Mouse (Mus musculus): ENCODE measurements around the gene Gm17606.
"Not testable (repeated sequence)": the region's sequence is repeated elsewhere in the genome, so short reads cannot be mapped to it uniquely, and the experiment has no call there.

The Gm17606 gene

DNA sequence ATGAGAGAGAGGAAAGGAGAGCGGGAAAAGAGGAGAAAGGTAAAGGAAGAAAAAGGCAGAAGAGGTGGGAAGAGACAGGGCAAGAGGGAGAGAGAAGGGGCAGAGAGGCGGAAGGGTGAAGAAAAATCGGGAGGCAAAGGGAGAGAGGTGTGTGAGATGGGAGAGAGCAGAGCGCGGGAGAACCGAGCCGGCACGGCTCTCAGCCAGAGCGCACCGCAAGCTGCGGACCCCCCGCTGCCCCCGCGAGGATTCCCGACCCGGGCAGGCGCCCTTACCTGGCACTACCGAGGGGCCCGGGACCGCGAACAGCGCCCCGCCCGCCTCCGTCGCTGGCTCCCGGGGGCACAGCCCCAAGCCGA lies at the start of gene Gm17606:
TSS of gene Gm17606 (plus strand) at position 7 of the 359 bp plus-strand sequence.
- DNase-seq (ENCODE audit: low spot score in 2 of 2): no peak

- no peak for DNase-seq (ENCODE audit: low spot score in 2 of 2)
These were observed 49.7 kb upstream of the Gm17606 start for GRCm38 (mm10) chr14:54591056-54591455.

DNA sequence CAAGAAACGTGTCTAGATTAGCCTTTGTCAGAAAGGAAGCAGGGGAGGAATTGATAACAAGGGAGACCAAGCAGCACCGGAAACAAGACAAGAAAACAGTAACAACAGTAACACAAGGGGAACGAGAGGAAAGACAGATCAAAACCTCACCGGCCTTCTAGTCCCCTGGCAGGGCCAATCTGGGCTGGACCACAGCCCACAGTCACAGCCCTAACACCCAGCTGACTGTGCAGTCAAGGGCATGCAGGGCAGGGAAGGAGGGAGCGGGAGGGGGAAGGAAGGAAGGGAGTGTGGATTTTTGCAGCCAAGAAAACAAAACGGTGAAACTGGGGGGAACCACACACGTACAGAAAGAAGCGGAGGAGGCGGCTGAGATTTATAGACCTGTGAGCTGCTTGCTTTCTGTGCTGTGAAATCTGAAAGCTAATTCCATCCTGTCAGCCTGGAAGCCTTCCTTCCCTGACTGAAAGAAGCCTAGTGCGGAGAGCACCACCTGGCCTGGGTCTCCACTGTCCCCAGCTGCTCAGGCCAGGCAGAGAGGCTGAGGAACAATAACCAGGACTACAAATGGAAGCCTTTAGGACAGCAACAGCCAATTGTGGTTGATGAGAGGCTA lies 48.3 kb upstream of the Gm17606 start:
- no peak for DNase-seq (ENCODE audit: low spot score in 2 of 2)

GRCm38 (mm10) chr14:54594055-54594454 lies 46.7 kb upstream of the Gm17606 start:
- DNase-seq (ENCODE audit: low spot score in 2 of 2): no peak

GRCm38 (mm10) chr14:54594631-54595414 lies 45.9 kb upstream of the Gm17606 start:
- DNase-seq (ENCODE audit: low spot score in 2 of 2): no peak

DNA sequence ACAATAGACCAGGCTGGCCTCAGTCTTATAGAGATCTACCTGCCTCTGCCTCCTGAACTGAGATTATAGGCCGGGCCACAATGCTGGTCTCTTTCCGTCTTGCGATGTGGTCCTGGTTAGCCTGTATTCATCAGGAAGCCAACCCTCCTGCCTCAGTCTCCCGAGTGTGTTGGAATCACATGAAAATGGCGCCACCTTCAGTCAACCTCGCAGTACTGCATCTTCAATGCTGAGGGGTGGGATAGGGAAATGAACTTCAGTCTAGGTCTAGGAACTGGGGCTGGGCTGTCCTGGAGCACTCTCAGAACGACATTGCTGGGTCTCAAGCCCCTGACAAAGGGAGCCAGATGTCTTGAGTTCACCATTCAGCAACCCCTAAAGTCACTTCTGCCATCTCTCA lies 43.7 kb upstream of the Gm17606 start:
- DNase-seq (ENCODE audit: low spot score in 2 of 2): no peak

GRCm38 (mm10) chr14:54601601-54602000 lies 39.2 kb upstream of the Gm17606 start:
- no peak for DNase-seq (ENCODE audit: low spot score in 2 of 2)

- DNase-seq (ENCODE audit: low spot score in 2 of 2): no peak
These were observed 38.1 kb upstream of the Gm17606 start for GRCm38 (mm10) chr14:54602613-54603012.

DNA sequence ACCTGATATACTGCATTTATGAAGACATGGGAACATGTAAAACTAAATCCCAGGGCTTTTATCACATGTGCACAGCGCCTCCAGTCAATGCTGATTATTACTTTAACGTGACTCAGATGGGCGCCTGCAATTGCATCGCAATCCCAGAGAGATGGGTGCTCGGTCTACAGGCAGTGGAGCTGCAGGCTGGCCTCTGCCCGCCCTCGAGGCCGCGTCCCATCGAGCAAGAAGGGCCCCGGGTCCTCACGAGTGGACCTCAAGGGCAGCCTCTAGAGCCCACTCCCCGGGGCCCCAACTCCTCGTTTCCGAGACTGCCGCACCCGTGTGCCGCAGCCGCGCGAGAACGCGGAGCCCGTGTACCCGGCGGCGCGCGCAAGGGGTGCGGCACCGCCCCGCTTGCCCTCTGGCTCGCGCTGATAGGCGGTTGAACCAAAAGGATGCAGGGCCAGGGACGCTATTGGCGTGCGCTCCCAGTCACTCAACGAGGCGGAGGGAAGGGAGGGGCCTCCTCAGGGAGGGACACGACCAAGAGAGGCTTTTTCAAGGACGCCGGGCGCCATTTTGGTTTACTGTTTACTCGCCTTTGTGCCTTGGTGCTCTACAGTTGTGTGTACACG lies 37.6 kb upstream of the Gm17606 start:
- DNase-seq (ENCODE audit: low spot score in 2 of 2): peak; percentile 79 to 95

GRCm38 (mm10) chr14:54603686-54604085 lies 37.1 kb upstream of the Gm17606 start:
- DNase-seq (ENCODE audit: low spot score in 2 of 2): no peak

- DNase-seq (ENCODE audit: low spot score in 2 of 2): peak; percentile 60 to 68
These were observed 34.9 kb upstream of the Gm17606 start, which contains the start of gene 4931414P19Rik for GRCm38 (mm10) chr14:54605752-54606321. TSS of gene 4931414P19Rik (minus strand) at chr14:54605993.

- DNase-seq (ENCODE audit: low spot score in 2 of 2): no peak
These were observed 33.5 kb upstream of the Gm17606 start for GRCm38 (mm10) chr14:54607226-54607625.

DNA sequence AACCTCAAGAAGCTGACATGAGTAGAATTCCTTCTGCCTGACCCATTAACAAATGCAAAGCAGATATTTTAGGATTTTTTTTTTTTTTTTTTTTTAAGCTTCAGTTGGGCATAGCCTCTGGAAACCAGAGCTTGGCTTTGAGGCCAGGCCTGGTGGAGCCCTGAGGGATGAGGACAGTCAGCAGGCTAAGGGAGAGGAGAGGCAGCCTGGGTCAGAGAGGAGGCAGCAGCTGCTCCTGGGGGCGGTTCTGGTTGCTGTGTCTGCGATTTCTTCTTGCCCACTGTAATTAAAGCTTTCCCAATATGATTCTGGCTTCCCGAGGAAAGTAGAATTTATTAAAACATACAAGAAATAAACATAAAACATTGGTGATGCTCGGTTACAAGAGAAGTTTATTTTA lies 31.5 kb upstream of the Gm17606 start:
- no peak for DNase-seq (ENCODE audit: low spot score in 2 of 2)

- no peak for DNase-seq (ENCODE audit: low spot score in 2 of 2)
These were observed 30.8 kb upstream of the Gm17606 start for GRCm38 (mm10) chr14:54609962-54610361.

GRCm38 (mm10) chr14:54610648-54611047 lies 30.1 kb upstream of the Gm17606 start:
- DNase-seq (ENCODE audit: low spot score in 2 of 2): no peak

DNA sequence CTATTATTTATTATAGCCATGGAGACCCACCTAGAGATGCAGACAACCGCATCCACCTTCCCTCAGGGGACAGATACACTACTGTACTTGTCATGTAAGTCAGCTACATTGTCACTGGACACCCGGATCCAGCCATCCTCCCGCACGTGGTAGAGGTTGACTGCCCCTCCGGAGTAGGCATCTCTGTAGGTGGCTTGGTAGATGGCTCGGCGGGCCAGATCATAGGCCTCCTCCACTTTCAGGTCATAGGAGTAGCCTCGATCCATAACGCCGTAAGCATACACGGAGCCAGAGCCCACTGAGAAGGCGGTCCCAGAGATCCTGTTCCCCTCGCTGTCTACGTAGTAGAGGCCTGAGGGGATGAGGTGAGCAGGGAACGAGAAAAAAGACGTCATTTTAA lies 26.6 kb upstream of the Gm17606 start:
- DNase-seq (ENCODE audit: low spot score in 2 of 2): not testable (repeated sequence)

DNA sequence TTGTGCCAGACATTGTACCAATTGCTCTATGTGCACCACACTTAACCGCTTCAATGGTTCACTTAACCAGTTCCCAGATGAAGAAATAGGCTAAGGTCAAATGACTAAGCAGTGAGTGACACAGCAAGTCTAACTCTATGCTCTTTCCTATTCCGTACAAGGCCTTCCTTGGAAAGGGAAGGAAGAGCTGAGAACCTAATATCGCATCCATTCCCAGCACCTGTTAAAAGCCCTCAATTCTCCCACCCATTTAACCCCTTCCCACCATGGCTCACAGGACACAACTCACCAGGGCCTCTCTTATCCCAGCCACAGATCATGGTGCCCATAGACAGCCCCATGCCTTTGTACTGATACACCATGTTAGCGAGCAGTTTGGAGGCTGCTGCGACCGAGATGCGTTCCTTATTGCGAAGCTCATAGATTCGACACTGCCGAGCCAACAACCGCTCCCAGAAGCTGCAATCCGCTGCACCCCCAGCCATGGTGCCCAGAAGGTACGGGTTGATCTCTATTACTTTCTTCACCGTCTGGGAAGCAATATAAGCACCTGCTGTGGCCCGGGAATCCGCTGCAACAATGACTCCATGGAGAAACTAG lies 24.4 kb upstream of the Gm17606 start:
- no peak for DNase-seq (ENCODE audit: low spot score in 2 of 2)

DNA sequence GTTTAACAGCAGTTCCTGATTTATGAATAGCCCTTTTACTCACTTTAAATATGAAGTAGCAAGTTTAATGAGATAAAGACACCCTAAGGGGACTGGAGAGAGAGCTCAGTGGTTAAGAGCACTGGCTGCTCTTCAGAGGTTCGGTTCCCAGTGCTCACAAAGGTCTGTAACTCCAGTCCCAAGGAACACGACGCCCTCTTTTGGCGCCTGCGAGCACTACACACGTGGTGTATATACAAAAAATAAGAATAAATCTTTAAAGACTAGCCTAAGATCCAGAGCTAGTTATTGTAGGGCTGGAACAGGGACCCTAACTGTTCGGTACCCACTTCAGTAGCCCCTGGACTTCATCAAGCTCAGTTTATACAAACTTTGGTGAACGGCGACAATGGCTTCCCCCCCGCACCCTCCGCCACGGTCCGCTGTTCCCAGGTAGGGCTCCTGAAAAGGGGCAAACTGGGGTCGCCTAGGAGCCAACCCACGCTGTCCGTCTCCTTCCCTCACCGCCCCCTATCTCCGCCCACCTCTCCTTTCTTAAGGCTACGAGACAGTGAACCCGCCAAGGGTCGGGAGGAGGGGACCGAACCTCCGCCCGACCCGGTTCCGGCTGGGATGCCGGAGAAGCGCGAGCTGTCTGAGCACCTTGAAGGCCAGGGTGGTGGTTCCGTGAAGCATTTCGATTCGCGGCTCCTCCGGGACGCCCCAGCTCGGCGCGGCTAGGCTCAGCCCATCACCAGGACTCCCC lies 23.4 kb upstream of the Gm17606 start:
- DNase-seq (ENCODE audit: low spot score in 2 of 2): no peak

GRCm38 (mm10) chr14:54617897-54618365 lies 22.8 kb upstream of the Gm17606 start, which contains the start of gene Psmb5:
TSS of gene Psmb5 (minus strand) at chr14:54618022.
- peak; percentile 81 to 91 for DNase-seq (ENCODE audit: low spot score in 2 of 2)

GRCm38 (mm10) chr14:54621133-54621532 lies 19.6 kb upstream of the Gm17606 start, which contains the start of gene Psmb11:
TSS of gene Psmb11 (plus strand) at chr14:54621433.
- DNase-seq (ENCODE audit: low spot score in 2 of 2): no peak

DNA sequence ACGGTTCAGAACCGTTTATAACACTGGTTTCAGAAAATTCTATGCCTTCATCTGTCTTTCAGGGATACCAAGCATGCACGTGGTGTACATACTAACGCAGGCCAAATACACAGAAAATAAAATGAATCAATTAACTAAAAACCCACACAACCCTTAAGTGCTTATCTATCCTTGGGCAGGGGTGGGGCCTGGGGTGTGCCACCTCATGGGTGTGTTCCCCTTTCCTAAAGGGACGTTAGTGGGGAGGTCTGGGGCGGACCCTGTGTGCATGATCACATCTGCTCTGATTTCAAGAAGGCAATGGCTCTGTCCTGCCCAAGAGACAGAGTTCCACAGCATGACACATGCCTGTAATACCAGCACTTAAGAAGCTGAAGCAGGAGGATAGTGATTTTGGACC lies 17.4 kb upstream of the Gm17606 start:
- DNase-seq (ENCODE audit: low spot score in 2 of 2): no peak
